Mouse (Mus musculus): ENCODE results near the gene Gm10142. TPM values are rescaled to one million over a fixed set of nuclear protein-coding genes. Genes with fewer than 3 reads are reported as not detected.
"Not testable (repeated sequence)": the region's sequence is repeated elsewhere in the genome, so short reads cannot be mapped to it uniquely, and the experiment has no call there.

Gm10142 gene
- total RNA-seq, 2 experiments from 2014 or later = not detected

DNA sequence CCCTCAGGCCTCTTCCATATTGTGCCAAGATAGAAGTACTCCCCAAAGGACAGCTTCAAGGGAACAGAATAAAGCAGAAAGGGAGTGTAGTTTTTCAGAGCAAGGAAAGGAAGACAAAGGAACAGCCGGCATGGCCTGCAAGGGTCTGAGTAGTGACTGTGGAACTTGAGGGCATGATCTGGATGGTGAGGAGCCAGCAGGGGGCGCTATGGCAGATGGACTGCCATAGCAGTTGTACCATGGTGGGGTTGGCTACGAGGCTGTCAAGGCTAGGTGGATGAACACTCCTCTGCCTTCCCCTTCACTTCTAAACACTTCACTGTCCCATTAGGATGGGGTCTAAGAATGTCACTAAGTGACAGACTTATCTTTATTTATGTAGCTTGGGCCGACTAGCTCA is 13.6 kb downstream of the Gm10142 start:
- no peak for DNase-seq (ENCODE audit: low spot score)
- intact Hi-C loops (cut with DNase I) = loop anchor here (5.0 kb wide), 2 partner anchors 88 to 102 kb away; no protein-coding TSS in a partner anchor

- intact Hi-C loops (cut with DNase I) = no loop called here
- no peak for DNase-seq (ENCODE audit: low spot score)
Measured at GRCm38 (mm10) chr10:77735928-77736327, 20.3 kb downstream of the Gm10142 start.

GRCm38 (mm10) chr10:77738929-77739328 is 23.3 kb downstream of the Gm10142 start:
- intact Hi-C loops (cut with DNase I) = no loop called here
- DNase-seq (ENCODE audit: low spot score) = no peak

DNA sequence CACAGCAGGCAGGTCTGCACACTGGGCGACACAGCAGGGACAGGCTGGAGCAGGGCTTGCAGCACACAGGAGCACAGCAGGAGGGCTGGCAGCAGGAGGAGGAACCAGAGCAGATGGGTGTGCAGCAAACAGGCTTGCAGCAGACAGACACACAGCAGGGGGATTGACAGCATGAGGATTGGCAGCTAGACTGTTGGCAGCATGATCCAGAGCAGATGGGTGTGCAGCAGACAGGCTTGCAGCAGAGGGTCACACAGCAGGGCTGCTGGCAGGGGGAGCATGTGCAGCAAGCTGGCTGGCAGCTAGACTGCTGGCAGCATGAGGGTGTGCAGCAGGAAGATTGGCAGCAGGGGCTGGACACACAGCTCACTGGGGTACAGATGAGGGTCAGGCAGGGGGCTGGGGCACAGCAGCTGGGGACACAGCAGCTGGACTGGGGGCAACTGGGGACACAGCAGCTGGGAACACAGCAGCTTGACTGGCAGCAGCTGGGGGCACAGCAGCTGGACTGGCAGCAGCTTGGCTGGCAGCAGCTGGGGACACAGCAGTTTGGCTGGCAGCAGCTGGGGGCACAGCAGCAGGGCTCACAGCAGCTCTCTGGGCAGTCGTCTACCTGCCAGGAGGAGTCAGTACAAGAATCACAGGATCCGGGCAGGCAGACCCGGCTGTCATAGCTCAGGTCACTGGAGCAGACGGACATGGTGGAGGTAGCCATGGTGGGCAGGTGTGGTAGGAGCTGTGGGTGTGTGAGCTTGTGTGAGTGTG is 26.5 kb downstream of the Gm10142 start, which contains the start of gene Gm18596:
Gm18596 (minus strand) TSS at position 715 of the 765 bp plus-strand sequence.
- intact Hi-C loops (cut with DNase I); DNase-seq (ENCODE audit: low spot score): not testable (repeated sequence)

- intact Hi-C loops (cut with DNase I); DNase-seq (ENCODE audit: low spot score): not testable (repeated sequence)
Measured at GRCm38 (mm10) chr10:77750686-77751085, 35.1 kb downstream of the Gm10142 start.

GRCm38 (mm10) chr10:77751254-77751653 is 35.6 kb downstream of the Gm10142 start, which contains the start of gene Gm9736:
Gm9736 (minus strand) TSS chr10:77751354.
- DNase-seq (ENCODE audit: low spot score); intact Hi-C loops (cut with DNase I): not testable (repeated sequence)

DNA sequence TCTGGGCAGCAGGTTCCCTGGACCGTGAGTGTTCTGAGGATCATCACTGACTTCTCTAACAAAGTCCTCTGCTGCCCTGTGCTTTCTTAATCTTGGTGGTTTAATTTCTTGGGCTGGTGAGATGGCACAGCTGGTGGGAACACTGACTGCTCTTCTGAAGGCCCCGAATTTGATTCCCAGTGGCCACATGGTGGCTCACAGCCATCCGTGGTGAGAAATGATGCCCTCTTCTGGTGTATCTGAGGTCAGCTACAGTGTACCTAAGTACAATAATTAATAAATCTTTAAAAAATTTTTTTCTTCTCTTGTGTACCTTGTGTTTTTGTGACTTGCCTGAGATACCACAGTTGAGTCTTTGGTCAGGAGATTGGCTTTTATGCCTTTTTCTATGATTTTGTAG is 36.7 kb downstream of the Gm10142 start:
- intact Hi-C loops (cut with DNase I); DNase-seq (ENCODE audit: low spot score): not testable (repeated sequence)

DNA sequence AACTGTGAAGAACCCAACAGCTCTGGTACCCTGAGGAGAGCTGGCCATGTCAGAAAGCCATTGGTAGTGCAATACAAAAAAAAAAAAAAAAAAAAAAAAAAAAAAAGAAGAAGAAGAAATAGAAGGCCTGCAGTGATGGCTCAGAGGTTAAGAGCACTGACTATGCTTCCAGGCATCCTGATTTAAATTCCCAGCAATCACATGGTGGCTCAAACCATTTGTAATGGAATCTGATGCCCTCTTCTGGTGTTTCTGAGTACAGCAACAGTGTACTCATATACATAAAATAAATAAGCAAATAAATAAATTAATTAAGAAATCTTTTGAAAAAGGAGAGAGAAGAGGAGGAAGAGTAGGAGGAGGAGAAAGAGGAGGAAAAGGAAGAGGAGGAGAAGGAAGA is 37.8 kb downstream of the Gm10142 start:
- intact Hi-C loops (cut with DNase I) = no loop called here
- no peak for DNase-seq (ENCODE audit: low spot score)

DNA sequence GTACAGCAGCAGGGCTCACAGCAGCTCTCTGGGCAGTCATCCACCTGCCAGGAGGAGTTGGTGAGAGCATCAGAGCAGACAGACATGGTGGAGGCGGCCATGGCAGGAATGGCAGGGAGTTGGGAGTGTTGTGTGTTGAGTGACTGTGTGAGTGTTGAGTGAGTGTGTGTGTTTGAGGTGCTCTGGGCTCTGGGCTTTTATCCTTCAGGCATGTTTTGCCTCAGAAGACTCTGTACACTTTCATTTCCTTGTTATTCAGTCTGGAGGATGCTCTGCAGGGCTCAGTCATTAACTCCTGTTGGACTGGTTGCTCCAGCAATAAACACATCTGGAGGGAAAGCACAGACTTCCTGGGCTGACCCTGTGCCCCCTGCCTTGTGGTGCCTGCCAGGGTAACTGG is 44.0 kb downstream of the Gm10142 start, which contains the start of gene Gm3233:
Gm3233 (minus strand) TSS at position 101 of the 400 bp plus-strand sequence.
- DNase-seq (ENCODE audit: low spot score); intact Hi-C loops (cut with DNase I): not testable (repeated sequence)

Other genes starting within 250 kb of the Gm10142 start
- 1 to 10 TPM; 8.6 to 9.9 TPM for gene Fam207a, start 200.0 kb upstream of the Gm10142 start, total RNA-seq (2021)
- 1 to 10 TPM; 6.1 to 6.4 TPM for gene Itgb2, start 185.6 kb upstream of the Gm10142 start, total RNA-seq (2021)
- 100 to 1,000 TPM; 124 to 138 TPM for gene Pttg1ip, start 134.1 kb upstream of the Gm10142 start, total RNA-seq (2021)
- 10 to 100 TPM; 54.8 to 61.2 TPM for gene Sumo3, start 109.7 kb upstream of the Gm10142 start, total RNA-seq (2021)
- 10 to 100 TPM; 10.3 to 11.7 TPM for gene Gm49325, start 109.6 kb upstream of the Gm10142 start, total RNA-seq (2021)
- gene Ube2g2, start 93.5 kb upstream of the Gm10142 start, total RNA-seq (2021) = 10 to 100 TPM; 66.7 to 68.4 TPM
- not detected for gene Tspear, start 29.2 kb upstream of the Gm10142 start, total RNA-seq (2021)
- not detected for gene Gm19402, start 25.1 kb upstream of the Gm10142 start, total RNA-seq (2021)
- not detected for gene Gm9508, start 18.6 kb upstream of the Gm10142 start, total RNA-seq (2021)
- not detected for gene Gm10272, start 9.2 kb upstream of the Gm10142 start, total RNA-seq (2021)
- gene Gm10024, start 4.3 kb upstream of the Gm10142 start, total RNA-seq (2021) = not detected
- gene Krtap12-1, start 4.8 kb downstream of the Gm10142 start, total RNA-seq (2021) = not detected
- not detected for gene Gm10100, start 10.7 kb downstream of the Gm10142 start, total RNA-seq (2021)
- not detected for gene Gm18596, start 26.8 kb downstream of the Gm10142 start, total RNA-seq (2021)
- not detected for gene Gm9736, start 35.5 kb downstream of the Gm10142 start, total RNA-seq (2021)
- not detected for gene Gm3233, start 43.9 kb downstream of the Gm10142 start, total RNA-seq (2021)
- gene Gm3238, start 55.5 kb downstream of the Gm10142 start, total RNA-seq (2021) = not detected
- not detected for gene Gm7138, start 61.1 kb downstream of the Gm10142 start, total RNA-seq (2021)
- not detected for gene Gm3250, start 66.7 kb downstream of the Gm10142 start, total RNA-seq (2021)
- gene Gm7137, start 72.4 kb downstream of the Gm10142 start, total RNA-seq (2021) = not detected
- not detected for gene Gm9639, start 79.3 kb downstream of the Gm10142 start, total RNA-seq (2021)
- not detected for gene Gm19668, start 83.3 kb downstream of the Gm10142 start, total RNA-seq (2021)
- gene Gm9507, start 96.0 kb downstream of the Gm10142 start, total RNA-seq (2021) = not detected
- not detected for gene Gm2696, start 98.9 kb downstream of the Gm10142 start, total RNA-seq (2021)
- gene Krtap10-4, start 111.3 kb downstream of the Gm10142 start, total RNA-seq (2021) = not detected
- gene Krtap10-10, start 120.1 kb downstream of the Gm10142 start, total RNA-seq (2021) = not detected
- not detected for gene Gm36176, start 131.0 kb downstream of the Gm10142 start, total RNA-seq (2021)
- gene Gm10318, start 137.1 kb downstream of the Gm10142 start, total RNA-seq (2021) = not detected
- not detected for gene Gm3285, start 146.2 kb downstream of the Gm10142 start, total RNA-seq (2021)
- gene Lrrc3, start 186.7 kb downstream of the Gm10142 start, total RNA-seq (2021) = under 1 TPM; 0.65 to 0.73 TPM

All from heart, postnatal 25 days (tissue).